Mouse (Mus musculus) testis, postnatal 14 days (tissue): ENCODE results near the gene Hmgb4.
A peak's percentile ranks its signal among the peaks of the same experiment; 100 is the strongest.

Experiments
- DNase-seq: peaks from one replicate; pipeline ENCODE4 v3.0.0; 2021; ENCODE audit warnings: low spot score

Gene Hmgb4

DNA sequence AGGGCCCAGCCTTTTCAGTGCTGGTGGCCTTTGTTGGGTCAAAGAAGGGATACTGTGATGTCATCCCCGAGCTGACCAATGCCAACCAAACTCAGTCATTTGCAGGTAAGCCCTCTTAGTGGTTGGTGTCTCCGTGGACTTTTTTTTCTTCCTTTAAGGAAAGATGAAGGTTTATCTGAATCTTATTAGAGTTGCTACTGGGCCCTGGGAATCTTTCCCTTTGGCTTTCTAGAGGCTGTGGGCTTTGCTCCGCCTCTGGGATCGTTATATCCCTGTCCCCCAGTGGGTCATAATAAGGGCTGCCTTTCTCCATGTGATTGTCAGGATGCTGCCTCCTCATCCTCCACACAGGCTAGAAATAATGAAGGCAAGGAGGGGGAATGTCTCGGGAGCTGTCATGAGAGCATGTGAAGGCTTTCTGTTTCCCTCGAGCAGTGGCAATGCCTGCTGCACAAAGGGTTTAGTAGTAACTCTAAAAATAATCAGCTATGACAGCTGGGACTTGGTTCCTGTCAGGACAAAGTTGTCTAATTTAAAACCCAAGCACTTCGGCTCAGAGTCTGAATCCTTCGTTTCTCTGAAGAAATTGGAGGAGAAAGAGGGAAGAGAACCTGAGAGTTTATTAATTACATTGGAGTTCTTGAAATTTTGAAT, at the start of gene Hmgb4:
Gene Hmgb4 (minus strand): TSS at position 51 of the 654 bp plus-strand sequence.
- no peak for DNase-seq

DNA sequence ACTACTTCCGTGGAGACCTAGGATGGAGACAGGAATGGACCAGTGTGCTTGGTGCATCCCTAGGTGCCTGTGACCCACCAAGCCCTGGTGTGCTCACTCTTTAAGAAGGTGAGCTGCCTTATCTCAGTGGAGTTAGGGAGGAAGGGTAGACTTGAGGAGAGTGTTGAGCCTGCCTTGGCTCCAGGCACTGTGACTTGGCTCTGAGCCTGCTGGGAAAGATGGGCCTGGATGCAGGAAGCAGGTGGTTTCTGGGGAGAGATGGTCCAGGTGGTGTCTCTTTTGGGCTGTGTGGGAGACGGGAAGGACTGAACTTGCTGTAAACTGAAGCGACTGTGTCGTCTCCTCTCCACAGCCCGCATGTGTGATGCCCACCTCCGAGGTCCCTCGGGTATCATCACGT, 45.3 kb upstream of the Hmgb4 start:
- DNase-seq = no peak

GRCm38 (mm10) chr4:128304049-128304448, 43.3 kb upstream of the Hmgb4 start:
- DNase-seq = no peak

DNA sequence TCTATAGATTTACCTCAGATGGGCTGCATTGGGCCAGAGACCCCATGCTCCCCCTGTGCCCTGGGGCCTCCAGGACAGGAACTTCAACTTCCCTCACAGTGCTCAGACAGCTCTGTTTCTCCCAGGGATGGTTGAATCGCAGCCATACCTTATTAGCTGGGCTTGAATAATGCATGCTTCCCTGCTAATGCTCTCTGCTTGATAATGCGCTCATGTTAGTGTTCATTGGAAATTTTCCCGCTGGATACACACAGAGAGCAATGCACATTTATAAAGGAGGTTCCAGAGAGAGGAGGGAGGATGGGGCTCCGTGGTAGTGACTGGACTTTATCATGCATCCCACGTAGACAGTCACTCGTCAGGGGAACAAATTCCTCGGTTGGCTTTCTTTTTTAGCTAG, 27.3 kb upstream of the Hmgb4 start:
- DNase-seq = no peak

DNA sequence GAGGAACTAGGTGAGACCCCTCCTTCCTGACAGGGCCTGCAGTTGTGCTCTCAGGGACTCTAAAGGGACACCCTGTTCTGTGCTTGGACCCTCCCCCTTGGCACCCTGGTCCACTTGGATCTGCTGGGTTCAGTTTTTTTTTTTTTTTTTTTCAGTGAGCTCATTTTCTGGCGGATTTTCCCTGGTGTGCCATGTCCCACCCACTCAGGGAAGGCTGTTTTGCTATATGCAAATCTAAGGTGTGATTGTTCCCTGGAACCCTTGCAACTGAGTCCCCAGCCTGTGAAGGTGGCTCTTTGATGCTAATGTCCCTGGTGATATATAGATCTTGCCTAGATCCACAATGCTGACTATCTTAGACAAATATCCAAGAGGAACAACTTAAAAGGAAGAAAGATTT, 24.3 kb upstream of the Hmgb4 start:
- no peak for DNase-seq

DNA sequence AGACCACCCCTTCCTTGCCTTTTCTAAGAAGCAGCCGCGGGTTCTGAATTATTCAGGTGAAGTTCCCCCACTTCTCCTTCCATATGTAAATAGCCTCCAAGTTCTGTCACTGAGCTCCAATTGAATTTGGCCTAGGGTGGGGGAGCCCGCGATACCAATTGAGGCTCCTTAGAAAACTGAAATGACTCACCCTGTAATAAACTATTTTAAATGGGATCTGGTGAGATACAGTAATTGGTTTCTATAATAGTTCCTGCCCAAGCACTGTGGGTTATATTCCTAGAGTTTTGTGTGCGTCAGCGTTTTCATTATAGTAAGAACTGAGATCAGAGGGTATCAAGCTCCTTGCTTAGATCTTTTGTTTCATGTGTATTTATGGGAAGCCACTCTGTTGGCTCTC, 14.8 kb upstream of the Hmgb4 start:
- no peak for DNase-seq

DNA sequence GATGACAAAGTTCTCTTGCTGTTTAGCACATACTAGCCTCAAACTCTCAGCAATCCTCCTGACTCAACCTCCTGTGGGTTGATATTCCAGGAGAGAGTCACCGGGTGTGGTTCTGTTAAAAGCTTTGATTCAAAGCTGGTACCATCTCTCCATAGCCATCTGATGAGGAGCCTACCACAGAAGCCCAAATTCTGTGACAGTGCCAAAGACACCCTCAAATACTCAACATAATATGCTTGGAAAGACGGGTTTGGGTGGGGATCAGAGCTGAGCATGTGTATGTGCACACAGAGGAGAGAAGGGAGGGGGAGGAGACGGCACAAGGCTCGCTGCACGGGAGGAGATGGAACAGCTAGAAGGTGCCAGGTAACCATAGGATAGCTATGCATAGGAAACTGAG, 14.4 kb upstream of the Hmgb4 start:
- no peak for DNase-seq

DNA sequence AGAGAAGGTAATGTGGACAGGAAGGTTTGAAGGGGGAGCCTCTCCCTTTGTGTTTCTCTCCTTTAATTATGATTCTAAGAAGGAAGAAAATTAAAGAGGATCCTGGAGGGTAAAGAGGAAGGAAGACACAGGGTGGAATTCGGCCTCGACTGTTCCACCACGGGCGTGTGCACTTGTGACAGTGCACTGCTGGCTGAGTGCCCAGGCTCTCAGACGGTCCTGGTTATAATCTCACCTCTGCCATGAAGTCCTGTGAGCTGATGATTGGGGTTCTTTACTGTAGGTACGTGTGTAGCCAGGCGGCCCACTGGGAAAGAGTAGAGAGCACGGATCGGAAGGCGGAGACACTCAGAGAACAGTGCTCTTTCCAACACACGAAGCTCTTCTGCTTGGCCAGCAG, 12.4 kb upstream of the Hmgb4 start:
- DNase-seq = no peak

DNA sequence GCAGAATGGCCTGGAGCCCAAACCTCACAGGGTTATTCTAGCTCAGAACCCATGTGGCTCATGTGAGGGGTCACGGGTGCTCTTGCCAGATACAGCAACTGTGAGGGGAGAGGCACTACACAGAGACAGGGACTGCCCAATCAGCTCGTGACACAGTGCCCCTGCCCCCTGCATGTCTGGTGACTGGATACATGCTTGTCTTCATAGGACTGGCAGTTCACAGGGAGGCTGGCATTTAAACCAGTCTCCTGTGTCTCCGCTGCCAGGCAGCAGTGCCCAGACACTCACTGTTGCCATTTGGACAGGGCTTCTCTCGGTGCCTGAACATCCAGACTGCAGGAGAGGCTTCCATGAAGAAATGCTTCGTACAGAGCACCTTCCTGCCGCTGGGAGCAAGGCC, 11.7 kb upstream of the Hmgb4 start:
- no peak for DNase-seq

DNA sequence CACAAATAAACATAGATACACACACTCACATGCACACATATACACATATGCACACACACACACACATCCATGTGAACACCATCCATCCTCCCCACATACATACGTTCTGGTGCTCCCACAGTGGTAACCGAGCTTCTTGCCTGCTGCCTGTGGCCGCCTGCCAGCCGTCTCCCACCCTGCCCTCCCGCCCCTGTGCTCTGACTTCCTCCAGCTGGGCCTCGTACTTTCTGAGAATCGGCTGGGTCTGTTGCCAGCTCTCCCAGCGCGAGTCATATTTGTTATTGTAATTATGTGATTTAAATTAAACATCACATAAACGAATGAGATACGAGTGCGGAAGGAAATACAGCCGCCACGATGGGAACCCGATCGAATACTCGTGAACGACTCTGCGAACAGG, 10.2 kb upstream of the Hmgb4 start:
- no peak for DNase-seq

DNA sequence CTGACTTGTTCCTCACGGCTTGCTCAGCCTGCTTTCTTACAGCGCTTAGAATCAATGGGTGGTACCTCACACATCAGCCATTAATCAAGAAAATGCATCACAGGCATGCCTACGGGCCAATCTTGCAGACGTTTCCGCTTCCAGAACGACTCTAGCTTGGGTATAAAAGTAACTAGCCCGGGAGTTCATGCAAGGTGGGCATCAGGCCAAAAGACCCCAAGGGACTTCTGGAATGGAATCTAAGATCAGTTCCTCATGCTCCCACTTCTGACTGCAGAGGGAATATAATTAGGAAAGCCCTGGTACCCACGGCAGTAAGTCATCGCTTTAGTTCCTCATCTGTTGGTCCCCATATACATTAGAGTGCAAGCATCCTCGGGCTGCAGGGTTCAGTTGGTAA, 9.4 kb upstream of the Hmgb4 start:
- DNase-seq = no peak

- DNase-seq = no peak
These were observed 8.6 kb upstream of the Hmgb4 start for GRCm38 (mm10) chr4:128269261-128269875.

DNA sequence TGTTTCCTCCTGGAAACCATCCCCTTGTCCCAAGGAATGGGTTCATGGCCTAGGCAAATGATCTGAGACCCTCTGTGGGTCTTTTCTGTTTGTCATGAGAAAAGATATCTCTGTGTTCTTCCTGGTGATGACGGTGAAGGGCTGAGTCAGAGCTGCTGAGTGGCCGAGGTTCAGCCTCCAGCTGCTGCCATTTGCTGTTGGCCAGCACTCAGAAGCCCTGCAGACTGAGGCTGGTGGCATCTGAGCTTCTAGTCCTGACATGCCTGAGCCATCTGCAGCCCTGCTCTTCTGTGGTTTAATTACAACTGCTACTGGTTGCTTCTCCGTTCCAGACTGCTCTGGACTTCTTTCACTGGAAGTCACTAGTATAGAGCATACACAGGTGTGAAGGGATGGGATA, 4.6 kb upstream of the Hmgb4 start:
- DNase-seq = no peak

- DNase-seq = no peak
These were observed 3.7 kb upstream of the Hmgb4 start for GRCm38 (mm10) chr4:128264491-128264890.

GRCm38 (mm10) chr4:128259211-128259610, 1.5 kb downstream of the Hmgb4 start:
- DNase-seq = no peak

- DNase-seq = peak; percentile 10
These were observed 12.1 kb downstream of the Hmgb4 start for GRCm38 (mm10) chr4:128248676-128249075.

- no peak for DNase-seq
These were observed 15.6 kb downstream of the Hmgb4 start for GRCm38 (mm10) chr4:128245201-128245600.

DNA sequence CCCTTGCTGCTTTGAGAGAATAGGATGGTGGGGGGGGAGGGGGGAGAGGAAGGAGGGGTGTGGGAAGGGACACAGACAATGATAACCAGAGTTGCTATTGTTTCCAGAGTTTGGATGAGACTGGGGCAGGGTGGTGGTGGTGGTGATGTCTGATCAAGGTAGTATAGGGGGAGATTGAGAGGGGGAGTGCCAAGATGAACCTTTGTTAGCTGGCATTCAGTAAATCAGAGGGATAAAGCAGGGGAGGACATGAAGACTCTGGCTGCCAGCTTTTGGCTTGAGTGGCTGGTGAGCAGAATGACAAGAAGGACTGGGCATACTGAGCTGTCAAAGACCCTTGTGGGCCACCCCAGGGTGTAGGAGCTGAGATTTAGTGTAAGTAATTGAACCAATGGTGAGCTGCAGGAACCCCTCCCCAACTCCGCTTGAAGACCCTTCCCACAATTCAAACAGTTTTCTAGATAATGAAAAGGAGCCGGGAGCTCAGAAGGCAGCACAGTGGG, 18.9 kb downstream of the Hmgb4 start:
- no peak for DNase-seq

DNA sequence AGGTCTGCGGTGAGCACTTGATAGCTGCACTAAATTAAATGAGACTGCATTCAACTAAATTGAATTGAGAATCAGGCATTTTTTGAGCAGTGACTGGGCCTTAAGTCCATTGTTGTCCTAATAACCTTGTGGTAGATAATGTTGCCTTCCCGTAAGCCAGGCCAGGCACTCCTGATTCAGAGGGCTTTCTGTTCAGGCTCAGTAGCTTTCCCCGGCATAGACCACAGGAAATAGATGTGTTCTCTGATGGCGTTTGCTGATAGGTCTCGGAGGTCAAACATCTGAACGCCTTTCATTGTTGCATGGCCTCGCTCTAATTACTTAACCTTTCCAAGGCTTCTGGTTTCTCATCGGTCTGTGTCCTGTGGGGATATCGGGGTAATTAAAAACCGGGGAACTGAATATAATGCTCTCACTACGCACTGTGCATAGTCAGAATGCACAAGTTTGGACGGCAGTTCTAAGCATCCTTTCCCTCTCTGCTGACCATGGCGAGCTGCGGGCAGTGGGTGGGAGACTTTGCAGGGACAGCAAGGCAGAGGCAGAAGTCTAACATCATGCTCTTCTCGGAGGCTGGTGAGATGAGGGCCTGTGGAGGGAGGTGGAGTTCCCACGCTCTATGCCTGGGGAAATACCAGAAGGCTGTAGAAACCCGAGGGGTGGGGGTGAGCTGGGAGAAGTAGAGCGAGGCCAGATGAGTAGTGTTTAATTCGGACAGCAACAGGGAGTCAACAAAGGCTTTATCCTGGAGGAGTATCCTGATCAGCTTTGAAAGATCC, 19.5 kb downstream of the Hmgb4 start:
- no peak for DNase-seq

GRCm38 (mm10) chr4:128239113-128239512, 21.6 kb downstream of the Hmgb4 start:
- DNase-seq = no peak

DNA sequence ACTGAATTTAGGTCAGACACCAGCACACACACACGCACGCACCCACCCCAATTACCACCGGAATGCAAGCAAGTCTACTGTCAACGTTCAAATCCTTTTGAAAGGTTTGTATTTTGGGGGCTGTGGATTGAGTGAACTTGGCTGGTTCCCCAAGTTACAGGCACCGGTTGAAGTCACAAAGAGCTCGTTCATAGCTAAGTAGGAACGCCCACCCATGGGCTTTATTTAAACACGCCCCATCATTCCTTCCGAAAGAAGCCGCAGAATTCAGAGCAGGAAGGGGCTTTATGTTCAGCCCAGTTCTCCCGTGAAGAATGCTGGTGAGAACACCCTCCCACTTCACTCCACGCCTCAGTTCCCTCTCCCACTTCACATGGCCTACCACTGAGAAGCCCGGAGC, 27.3 kb downstream of the Hmgb4 start:
- DNase-seq = no peak

GRCm38 (mm10) chr4:128227377-128228316, 33.1 kb downstream of the Hmgb4 start:
- no peak for DNase-seq
